8 mouse cellular contexts compared by ENCODE assay signal in the genomic region with DNA sequence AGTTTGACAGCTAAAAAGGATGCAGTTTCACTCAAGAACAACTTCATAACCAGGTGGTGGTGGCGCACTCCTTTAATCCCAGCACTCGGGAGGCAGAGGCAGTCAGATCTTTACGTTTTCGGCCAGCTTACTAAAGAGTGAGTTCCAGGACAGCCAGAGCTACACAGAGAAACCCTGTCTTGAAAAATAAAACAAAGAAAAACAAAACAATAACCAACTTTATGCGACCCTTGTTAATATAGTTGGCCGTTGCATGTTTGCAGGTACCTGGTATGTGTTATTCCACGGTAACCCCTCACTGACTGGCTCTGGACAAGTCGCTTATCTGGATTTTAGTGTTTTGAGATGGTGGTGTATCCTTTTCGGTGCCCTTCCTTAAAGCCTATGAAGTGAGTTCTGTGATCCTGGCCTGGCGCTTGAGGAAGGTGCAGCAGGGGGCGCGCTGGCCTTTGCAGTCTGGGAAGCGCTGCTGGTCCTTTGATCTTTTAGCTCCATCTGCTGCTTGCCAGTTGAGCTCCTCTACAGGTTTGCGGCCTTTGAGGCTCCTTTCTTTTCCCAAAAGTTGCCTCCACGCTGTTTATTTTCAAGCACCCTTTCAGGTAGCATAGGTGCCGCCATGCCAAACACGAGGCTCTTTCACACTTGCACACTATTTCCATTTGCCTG. TPM values are rescaled to one million over a fixed set of nuclear protein-coding genes. Genes with fewer than 3 reads are reported as not detected.
A peak's percentile ranks its signal among the peaks of the same experiment; 100 is the strongest.
DNase-seq lines count a peak whose midpoint lies in the region; ATAC-seq and TF ChIP-seq lines count a peak whose summit lies in the region.

A gene (minus strand): TSS at position 430 of the 666 bp plus-strand sequence.

- peak; percentile 72 for ATAC-seq in kidney, embryonic 15.5 days (replicated peaks; ENCODE audit: low FRiP score)

- peaks cover 11% of the 10 kb centered on the region; the same call in 1 of the 2 replicates for H3K79me2 ChIP-seq in liver, adult 2 months (ENCODE audit: control insufficient read depth, insufficient read depth, low read length)
- peaks cover 17% of the 10 kb centered on the region for H3K79me2 ChIP-seq in myocyte (ENCODE audit: control insufficient read depth, insufficient read depth)

- peaks cover 4% of the 10 kb centered on the region for H3K4me1 ChIP-seq in bone marrow macrophage, adult 2 months (ENCODE audit: control insufficient read depth, insufficient read depth, low read length)
- H3K4me1 ChIP-seq in embryonic fibroblast, embryonic 13.5 days (ENCODE audit: control insufficient read depth, insufficient read depth, low read length), result no peaks in the 10 kb centered on the region
- H3K4me1 ChIP-seq in heart, embryonic 10.5 days, result peaks cover 5% of the 10 kb centered on the region; the same call in 1 of the 2 replicates
- H3K4me1 ChIP-seq in kidney, embryonic 15.5 days, result peaks cover 23% of the 10 kb centered on the region
- H3K4me1 ChIP-seq in liver, adult 2 months (ENCODE audit: control insufficient read depth, insufficient read depth, low read length), result peaks cover 8% of the 10 kb centered on the region

- peak; percentile 95 for TF ChIP-seq CTCF in bone marrow macrophage, adult 2 months (IDR thresholded peaks at IDR 0.05; ENCODE audit: low read depth, low read length)
- TF ChIP-seq CTCF in embryonic fibroblast, embryonic 13.5 days (IDR thresholded peaks at IDR 0.05; ENCODE audit: borderline replicate concordance, insufficient read depth, low read length), result peak; percentile 89
- TF ChIP-seq CTCF in liver, adult 2 months (IDR thresholded peaks at IDR 0.05; ENCODE audit: low read depth, low read length), result peak; percentile 93

- no peak within 1 kb of the TSS for H3K27ac ChIP-seq in bone marrow macrophage, adult 2 months (ENCODE audit: insufficient read depth, low read depth, low read length)
- no peak within 1 kb of the TSS for H3K27ac ChIP-seq in embryonic fibroblast, embryonic 13.5 days (ENCODE audit: insufficient read depth, low read length)
- peak within 1 kb of the TSS; percentile 95 for H3K27ac ChIP-seq in heart, embryonic 10.5 days
- H3K27ac ChIP-seq in kidney, embryonic 15.5 days, result peak within 1 kb of the TSS; percentile 82
- peak within 1 kb of the TSS; percentile 41 for H3K27ac ChIP-seq in liver, adult 2 months (replicated peaks; ENCODE audit: insufficient read depth, low read depth, low read length)

- 9% methylated on average over 17 of the region's 17 CpGs for WGBS in heart, embryonic 10.5 days
- WGBS in kidney, embryonic 15.5 days, result 10% methylated on average over 17 of the region's 17 CpGs
- WGBS in liver, adult 2 months, result 9% methylated on average over 17 of the region's 17 CpGs

- H3K4me2 ChIP-seq in kidney, embryonic 15.5 days, result peak within 1 kb of the TSS; percentile 77
- H3K4me2 ChIP-seq in myocyte (ENCODE audit: low read depth), result peak within 1 kb of the TSS; percentile 83

- H3ac ChIP-seq in myocyte (ENCODE audit: control insufficient read depth, insufficient read length), result peak within 1 kb of the TSS; percentile 49

- no peak for TF ChIP-seq POLR2A in bone marrow macrophage, adult 2 months (IDR thresholded peaks at IDR 0.05; ENCODE audit: borderline replicate concordance, low read depth, low read length)
- no peak for TF ChIP-seq POLR2A in embryonic fibroblast, embryonic 13.5 days (IDR thresholded peaks at IDR 0.05; ENCODE audit: low read depth, low read length)
- TF ChIP-seq POLR2A in liver, adult 2 months (IDR thresholded peaks at IDR 0.05; ENCODE audit: extremely low read depth, insufficient read depth, low read length), result no peak
- TF ChIP-seq POLR2A in myocyte (IDR thresholded peaks at IDR 0.05; ENCODE audit: insufficient read length, low read depth), result no peak

- peak within 1 kb of the TSS; percentile 83 for H3K9ac ChIP-seq in kidney, embryonic 15.5 days
- H3K9ac ChIP-seq in liver, adult 2 months (ENCODE audit: low read depth, low read length), result peak within 1 kb of the TSS; percentile 74

- H3K27me3 ChIP-seq in heart, embryonic 10.5 days (ENCODE audit: insufficient read depth, poor library complexity, severe bottlenecking), result 0 out of 2 replicates have a peak, but pooled peaks cover 3% of the 10 kb centered on the region
- peaks cover 3% of the 10 kb centered on the region; the same call in 1 of the 2 replicates for H3K27me3 ChIP-seq in kidney, embryonic 15.5 days
- no peaks in the 10 kb centered on the region for H3K27me3 ChIP-seq in liver, adult 2 months (ENCODE audit: control insufficient read depth, insufficient read depth, low read length)
- no peaks in the 10 kb centered on the region for H3K27me3 ChIP-seq in myocyte (ENCODE audit: control insufficient read depth, insufficient read depth, insufficient read length)
- no peaks in the 10 kb centered on the region for H3K27me3 ChIP-seq in splenic B cell, adult 2 months (ENCODE audit: control insufficient read depth, insufficient read depth, low read length, poor library complexity, severe bottlenecking)

- DNase-seq in B cell, adult 2 months, result peak; percentile 81 to 85
- DNase-seq in heart, embryonic 10.5 days (ENCODE audit: low spot score), result peak; percentile 95
- DNase-seq in liver, adult 2 months (ENCODE audit: extremely low read depth, low read depth, low spot score), result peak; percentile 78
- DNase-seq in splenic B cell, adult 2 months (ENCODE audit: low read depth, low spot score), result peak; percentile 88

- H3K4me3 ChIP-seq in bone marrow macrophage, adult 2 months (ENCODE audit: insufficient read depth, low read length), result peak within 1 kb of the TSS; percentile 66
- H3K4me3 ChIP-seq in embryonic fibroblast, embryonic 13.5 days (ENCODE audit: insufficient read depth, low read length), result peak within 1 kb of the TSS; percentile 68
- peak within 1 kb of the TSS; percentile 84 for H3K4me3 ChIP-seq in heart, embryonic 10.5 days
- H3K4me3 ChIP-seq in kidney, embryonic 15.5 days (replicated peaks), result peak within 1 kb of the TSS; percentile 81
- peak within 1 kb of the TSS; percentile 75 for H3K4me3 ChIP-seq in liver, adult 2 months (ENCODE audit: insufficient read depth, low read depth, low read length)
- H3K4me3 ChIP-seq in myocyte, result peak within 1 kb of the TSS; percentile 25

- peaks cover 11% of the 10 kb centered on the region for H3K36me3 ChIP-seq in heart, embryonic 10.5 days
- peaks cover 12% of the 10 kb centered on the region for H3K36me3 ChIP-seq in kidney, embryonic 15.5 days
- H3K36me3 ChIP-seq in liver, adult 2 months (ENCODE audit: control insufficient read depth, insufficient read depth, low read length), result no peaks in the 10 kb centered on the region; the same call in 1 of the 2 replicates
- H3K36me3 ChIP-seq in myocyte (ENCODE audit: control insufficient read depth, insufficient read depth), result no peaks in the 10 kb centered on the region
- peaks cover 2% of the 10 kb centered on the region; the same call in 1 of the 2 replicates for H3K36me3 ChIP-seq in splenic B cell, adult 2 months (ENCODE audit: control insufficient read depth, insufficient read depth, low read length, poor library complexity, severe bottlenecking)

- no peaks in the 10 kb centered on the region for H3K9me3 ChIP-seq in heart, embryonic 10.5 days
- H3K9me3 ChIP-seq in kidney, embryonic 15.5 days (replicated peaks), result no peaks in the 10 kb centered on the region

TF ChIP-seq in myocyte, 11 proteins besides CTCF, POLR2A, EP300 and RAD21:
- TF ChIP-seq TCF3 (IDR thresholded peaks at IDR 0.05; ENCODE audit: insufficient read length, low read depth), result no peak
- TF ChIP-seq E2F4 (IDR thresholded peaks at IDR 0.05; ENCODE audit: insufficient read depth), result no peak
- TF ChIP-seq USF1 (IDR thresholded peaks at IDR 0.05; ENCODE audit: low read depth), result no peak
- no peak for TF ChIP-seq CEBPB (IDR thresholded peaks at IDR 0.05; ENCODE audit: insufficient read depth, poor library complexity, severe bottlenecking)
- TF ChIP-seq REST (IDR thresholded peaks at IDR 0.05; ENCODE audit: insufficient read depth, insufficient read length), result no peak
- no peak for TF ChIP-seq MYOD1 (IDR thresholded peaks at IDR 0.05; ENCODE audit: control insufficient read depth in 1 of 3, insufficient read length in 2 of 3, low read depth in 2 of 3)
- TF ChIP-seq TCF12 (IDR thresholded peaks at IDR 0.05; ENCODE audit: insufficient read depth, poor library complexity, severe bottlenecking), result no peak
- no peak for TF ChIP-seq SRF (IDR thresholded peaks at IDR 0.05; ENCODE audit: control insufficient read depth, insufficient read length, low read depth)
- TF ChIP-seq MAX (IDR thresholded peaks at IDR 0.05; ENCODE audit: low read depth), result no peak
- TF ChIP-seq MYOG (IDR thresholded peaks at IDR 0.05; ENCODE audit: control insufficient read depth in 1 of 3, insufficient read depth in 1 of 3, insufficient read length in 2 of 3, low read depth in 2 of 3), result no peak
- TF ChIP-seq POLR2AphosphoS2 (IDR thresholded peaks at IDR 0.05; ENCODE audit: insufficient read length, low read depth), result no peak
TF ChIP-seq in myocyte: peak in this region for 0.

RNA-seq across cellular contexts. Expression of the gene that starts here (rescaled TPM):
- 18.5 and 19.9 TPM in 2 replicates for polyA plus RNA-seq in bone marrow macrophage, adult 2 months (2012; ENCODE audit: insufficient read depth, insufficient read length, missing spikeins)
- polyA plus RNA-seq in embryonic fibroblast, embryonic 13.5 days (2011; ENCODE audit: insufficient read length, low read depth, missing spikeins), result 31.3 and 31.8 TPM in 2 replicates
- polyA plus RNA-seq in heart, embryonic 10.5 days (2016; fragmentation: Nextera tagmentation; extraction: Ambion mirVana), result 64.2 and 67.1 TPM in 2 replicates
- 60.8 and 62.5 TPM in 2 replicates for polyA plus RNA-seq in kidney, embryonic 15.5 days (2015; fragmentation: Nextera tagmentation; extraction: Ambion mirVana)
- 49.7 and 53.1 TPM in 2 replicates for total RNA-seq in liver, adult 2 months (2014; rRNA removed)
- polyA plus RNA-seq in liver, adult 2 months (2012; rRNA removed), result 48.2 and 57.7 TPM in 2 replicates
- 35.8 TPM for polyA plus RNA-seq in myocyte (2012; fragmentation: generic; extraction: Trizol)

Comparison
In these comparisons a context has a peak if more than half of its experiments do, and no peak if none do; other contexts are left out.
1. H3K27ac ChIP-seq: peak in heart, embryonic 10.5 days (single experiment), kidney, embryonic 15.5 days (single experiment) and liver, adult 2 months (single experiment); none in bone marrow macrophage, adult 2 months (single experiment) and embryonic fibroblast, embryonic 13.5 days (single experiment).
2. H3K4me3 ChIP-seq: peak in every context shown above with its lines; median percentile 84 in heart, embryonic 10.5 days; 81 in kidney, embryonic 15.5 days; 75 in liver, adult 2 months; 68 in embryonic fibroblast, embryonic 13.5 days; 66 in bone marrow macrophage, adult 2 months; 25 in myocyte.
3. Peak in every context shown above with its lines, with median percentiles within 50 percentile points of each other: DNase-seq and CTCF ChIP-seq.